Comparison of ENCODE assay signal across 8 mouse cellular contexts in the genomic region with DNA sequence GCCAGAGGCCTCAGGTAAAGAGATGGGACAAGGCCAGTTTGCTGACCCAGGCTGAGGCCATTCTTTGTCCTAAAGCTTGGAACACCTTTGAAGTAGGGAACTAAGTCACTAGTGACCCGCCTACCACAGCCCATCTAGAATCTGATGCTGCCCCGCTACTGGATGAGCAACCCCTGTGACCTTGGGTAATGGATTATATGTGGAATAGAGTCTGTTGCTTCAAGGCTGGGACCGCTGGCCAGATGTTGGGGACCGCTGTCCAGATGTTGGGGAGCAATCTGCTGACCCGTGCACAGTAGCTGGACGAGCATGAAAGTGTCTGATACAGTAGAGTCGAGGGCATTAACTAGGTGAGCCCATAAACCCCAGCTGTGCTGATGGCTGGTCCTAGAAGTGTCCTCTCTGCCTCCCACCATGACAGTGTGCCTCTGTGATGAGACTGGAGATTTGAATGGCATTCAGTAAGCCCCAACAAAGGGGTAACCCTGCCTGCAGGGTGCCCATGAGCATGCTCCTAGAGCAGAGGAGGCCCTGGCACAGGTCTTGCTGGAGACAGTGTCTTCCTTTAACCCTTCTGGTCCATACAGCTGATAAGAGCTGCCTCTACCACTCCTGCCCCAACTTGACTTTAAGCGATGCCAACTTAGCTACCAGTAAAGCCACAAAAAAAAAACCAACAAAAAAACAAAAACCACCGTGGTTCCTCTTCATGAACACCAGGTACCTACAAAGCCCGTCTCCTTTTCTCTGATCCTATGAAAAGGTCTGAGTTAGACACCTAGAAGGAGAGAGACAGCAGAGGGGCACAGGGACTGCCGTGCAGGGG. TPM values are rescaled to one million over a fixed set of nuclear protein-coding genes. Genes with fewer than 3 reads are reported as not detected.
DNase-seq lines count a peak whose midpoint lies in the region; ATAC-seq lines count a peak whose summit lies in the region.

No protein-coding gene starts in this region.

- no peak overlapping the region; the same call in 1 of the 2 replicates for H3K9ac ChIP-seq in neural tube, embryonic 11.5 days (ENCODE audit: low read length)
- H3K9ac ChIP-seq in limb, embryonic 12.5 days (replicated peaks): peak overlapping the region; percentile 93
- H3K9ac ChIP-seq in stomach, embryonic 14.5 days (replicated peaks; ENCODE audit: low read depth, low read length): no peak overlapping the region

- H3K4me3 ChIP-seq in neural tube, embryonic 11.5 days (ENCODE audit: low read depth, low read length): peak overlapping the region; percentile 98
- peak overlapping the region; percentile 93 for H3K4me3 ChIP-seq in limb, embryonic 12.5 days (replicated peaks)
- peak overlapping the region; percentile 74 for H3K4me3 ChIP-seq in stomach, embryonic 14.5 days (ENCODE audit: low read depth, low read length)

- no peaks in the 10 kb centered on the region for H3K27me3 ChIP-seq in neural tube, embryonic 11.5 days (ENCODE audit: control insufficient read depth, insufficient read depth, low read length)
- no peaks in the 10 kb centered on the region for H3K27me3 ChIP-seq in limb, embryonic 12.5 days
- H3K27me3 ChIP-seq in stomach, embryonic 14.5 days (ENCODE audit: control insufficient read depth, insufficient read depth, low read length): no peaks in the 10 kb centered on the region

- no peak for ATAC-seq in neural tube, embryonic 11.5 days (ENCODE audit: insufficient read depth, low FRiP score, low TSS enrichment)
- no peak for ATAC-seq in limb, embryonic 12.5 days (ENCODE audit: insufficient number of reproducible peaks, insufficient read depth, low FRiP score, low TSS enrichment, low read depth)
- ATAC-seq in stomach, embryonic 14.5 days (ENCODE audit: insufficient number of reproducible peaks, insufficient read depth, low FRiP score, low read depth): no peak

- 85% methylated on average over 11 of the region's 11 CpGs for WGBS in neural tube, embryonic 11.5 days
- 81% methylated on average over 11 of the region's 11 CpGs for WGBS in limb, embryonic 12.5 days
- 81% methylated on average over 11 of the region's 11 CpGs for WGBS in stomach, embryonic 14.5 days

- peak; percentile 61 for DNase-seq in cerebellum, adult 11-12 months
- no peak for DNase-seq in cerebellum, adult 11 months
- DNase-seq in neural tube, embryonic 11.5 days (ENCODE audit: low spot score): no peak
- no peak for DNase-seq in neural tube, embryonic 10.5 days (ENCODE audit: extremely low spot score, low spot score)
- no peak for DNase-seq in right cerebral cortex, postnatal 25 days
- no peak for DNase-seq in urinary bladder, postnatal 25 days (ENCODE audit: low spot score)

- H3K9me3 ChIP-seq in neural tube, embryonic 11.5 days (ENCODE audit: control insufficient read depth, low read length): no peaks in the 10 kb centered on the region
- H3K9me3 ChIP-seq in limb, embryonic 12.5 days: no peaks in the 10 kb centered on the region
- no peaks in the 10 kb centered on the region for H3K9me3 ChIP-seq in stomach, embryonic 14.5 days (ENCODE audit: control insufficient read depth, low read depth, low read length)

- H3K4me1 ChIP-seq in neural tube, embryonic 11.5 days (ENCODE audit: control insufficient read depth, insufficient read depth, low read length): peaks cover 54% of the 10 kb centered on the region
- H3K4me1 ChIP-seq in limb, embryonic 12.5 days (replicated peaks): peaks cover 49% of the 10 kb centered on the region
- peaks cover 35% of the 10 kb centered on the region for H3K4me1 ChIP-seq in stomach, embryonic 14.5 days (ENCODE audit: control insufficient read depth, insufficient read depth, low read length)

- H3K27ac ChIP-seq in neural tube, embryonic 11.5 days (ENCODE audit: low read depth, low read length): no peak overlapping the region
- no peak overlapping the region for H3K27ac ChIP-seq in limb, embryonic 12.5 days
- H3K27ac ChIP-seq in stomach, embryonic 14.5 days (ENCODE audit: low read length): no peak overlapping the region

- peak overlapping the region; percentile 100 for H3K4me2 ChIP-seq in neural tube, embryonic 11.5 days (ENCODE audit: low read depth)
- H3K4me2 ChIP-seq in limb, embryonic 12.5 days: peak overlapping the region; percentile 100
- peak overlapping the region; percentile 75 for H3K4me2 ChIP-seq in stomach, embryonic 14.5 days (replicated peaks; ENCODE audit: low read depth, low read length)

- peaks cover 6% of the 10 kb centered on the region; the same call in 1 of the 2 replicates for H3K36me3 ChIP-seq in neural tube, embryonic 11.5 days (ENCODE audit: control insufficient read depth, insufficient read depth, low read length)
- peaks cover 57% of the 10 kb centered on the region for H3K36me3 ChIP-seq in limb, embryonic 12.5 days
- H3K36me3 ChIP-seq in stomach, embryonic 14.5 days (ENCODE audit: control insufficient read depth, insufficient read depth, low read length): peaks cover 29% of the 10 kb centered on the region

RNA-seq across cellular contexts. Expression of gene Ppp1r9b, which starts 4.3 kb away (rescaled TPM):
- 15.3 and 17.0 TPM in 2 replicates for polyA plus RNA-seq in neural tube, embryonic 11.5 days (2014; fragmentation: Nextera tagmentation; extraction: Ambion mirVana)
- polyA plus RNA-seq in limb, embryonic 12.5 days (2016; fragmentation: Nextera tagmentation; extraction: Ambion mirVana): 12.0 and 12.6 TPM in 2 replicates
- polyA plus RNA-seq in stomach, embryonic 14.5 days (2014; fragmentation: Nextera tagmentation; extraction: Ambion mirVana): 13.5 and 14.4 TPM in 2 replicates

RNA-seq across cellular contexts. Expression of gene Samd14, which starts 14.5 kb away (rescaled TPM):
- 53.1 and 56.2 TPM in 2 replicates for polyA plus RNA-seq in neural tube, embryonic 11.5 days (2014; fragmentation: Nextera tagmentation; extraction: Ambion mirVana)
- polyA plus RNA-seq in limb, embryonic 12.5 days (2016; fragmentation: Nextera tagmentation; extraction: Ambion mirVana): 34.6 and 37.7 TPM in 2 replicates
- 22.8 and 24.5 TPM in 2 replicates for polyA plus RNA-seq in stomach, embryonic 14.5 days (2014; fragmentation: Nextera tagmentation; extraction: Ambion mirVana)

RNA-seq across cellular contexts. Expression of gene Sgca, which starts 19.0 kb away (rescaled TPM):
- 1.9 and 2.2 TPM in 2 replicates for polyA plus RNA-seq in neural tube, embryonic 11.5 days (2014; fragmentation: Nextera tagmentation; extraction: Ambion mirVana)
- polyA plus RNA-seq in limb, embryonic 12.5 days (2016; fragmentation: Nextera tagmentation; extraction: Ambion mirVana): 2.8 and 3.0 TPM in 2 replicates
- polyA plus RNA-seq in stomach, embryonic 14.5 days (2014; fragmentation: Nextera tagmentation; extraction: Ambion mirVana): 0.30 and 0.46 TPM in 2 replicates

RNA-seq across cellular contexts. Expression of gene Hils1, which starts 27.8 kb away (rescaled TPM):
- polyA plus RNA-seq in neural tube, embryonic 11.5 days (2014; fragmentation: Nextera tagmentation; extraction: Ambion mirVana): not detected in 2 replicates
- not detected in 2 replicates for polyA plus RNA-seq in limb, embryonic 12.5 days (2016; fragmentation: Nextera tagmentation; extraction: Ambion mirVana)
- polyA plus RNA-seq in stomach, embryonic 14.5 days (2014; fragmentation: Nextera tagmentation; extraction: Ambion mirVana): not detected in 2 replicates

RNA-seq across cellular contexts. Expression of gene Pdk2, which starts 46.0 kb away (rescaled TPM):
- 16.2 and 17.9 TPM in 2 replicates for polyA plus RNA-seq in neural tube, embryonic 11.5 days (2014; fragmentation: Nextera tagmentation; extraction: Ambion mirVana)
- polyA plus RNA-seq in limb, embryonic 12.5 days (2016; fragmentation: Nextera tagmentation; extraction: Ambion mirVana): 21.9 and 22.4 TPM in 2 replicates
- 34.1 and 35.8 TPM in 2 replicates for polyA plus RNA-seq in stomach, embryonic 14.5 days (2014; fragmentation: Nextera tagmentation; extraction: Ambion mirVana)
